Mouse (Mus musculus): ENCODE measurements around the gene Gls. TPM values are rescaled to one million over a fixed set of nuclear protein-coding genes. Genes with fewer than 3 reads are reported as not detected.

Gls gene
- polyA plus RNA-seq, 2 experiments: 44.9 to 126 TPM

DNA sequence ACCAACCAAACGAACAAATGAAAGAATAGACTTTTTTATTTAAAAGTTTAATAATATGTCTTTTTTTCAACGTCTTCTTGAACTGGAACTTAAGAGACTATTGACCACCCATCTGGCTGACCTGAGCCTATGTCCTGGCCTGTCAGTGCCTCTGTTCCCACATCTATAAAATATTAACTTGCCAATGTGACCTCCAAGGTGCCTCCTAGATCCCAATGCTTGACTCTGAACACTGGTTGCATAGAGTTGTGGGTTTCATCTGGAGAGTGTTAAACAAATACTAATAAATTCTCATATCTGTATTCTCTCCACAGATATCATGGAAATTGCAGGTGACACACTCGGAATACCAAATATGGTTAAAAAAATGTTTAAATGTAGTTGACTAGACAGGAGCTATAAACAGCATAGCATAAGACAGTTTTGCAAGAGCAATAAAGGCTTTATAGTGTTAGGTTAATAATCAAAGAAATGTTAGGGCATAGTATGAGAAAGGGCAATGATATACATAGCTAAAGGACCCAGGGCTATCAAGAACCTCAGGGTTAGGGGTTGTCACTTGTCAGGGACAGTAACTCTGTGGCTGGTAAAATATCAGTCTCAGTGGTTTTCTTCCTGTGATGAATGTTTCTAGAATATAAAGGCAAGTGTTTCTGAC, 16.0 kb upstream of the Gls start:
- WGBS: 79% methylated on average over 3 of the region's 3 CpGs
- ATAC-seq (ENCODE audit: low FRiP score, low read depth) (no peak), DNase-seq (ENCODE audit: low spot score) (no peak)
- no peak overlapping the region for H3K4me2 ChIP-seq (replicated peaks; ENCODE audit: low read depth, low read length, severe bottlenecking)
- no peaks in the 10 kb centered on the region for H3K36me3 ChIP-seq (ENCODE audit: control insufficient read depth, insufficient read depth, low read length)
- H3K27me3 ChIP-seq (ENCODE audit: control insufficient read depth, insufficient read depth, low read length): no peaks in the 10 kb centered on the region
- H3K9ac ChIP-seq (ENCODE audit: low read depth, low read length, severe bottlenecking): no peak overlapping the region
- no peak for TF ChIP-seq POLR2A (IDR thresholded peaks at IDR 0.05; ENCODE audit: borderline replicate concordance, extremely low read depth, insufficient read depth, insufficient read length)
- no peaks in the 10 kb centered on the region for H3K9me3 ChIP-seq (ENCODE audit: control insufficient read depth, low read length)
- no peak overlapping the region for H3K4me3 ChIP-seq (replicated peaks; ENCODE audit: low read length)
- no peak overlapping the region for H3K27ac ChIP-seq (replicated peaks; ENCODE audit: low read depth, low read length)
- H3K4me1 ChIP-seq (ENCODE audit: control insufficient read depth, insufficient read depth, low read length): peaks cover 6% of the 10 kb centered on the region; the same call in 1 of the 2 replicates

DNA sequence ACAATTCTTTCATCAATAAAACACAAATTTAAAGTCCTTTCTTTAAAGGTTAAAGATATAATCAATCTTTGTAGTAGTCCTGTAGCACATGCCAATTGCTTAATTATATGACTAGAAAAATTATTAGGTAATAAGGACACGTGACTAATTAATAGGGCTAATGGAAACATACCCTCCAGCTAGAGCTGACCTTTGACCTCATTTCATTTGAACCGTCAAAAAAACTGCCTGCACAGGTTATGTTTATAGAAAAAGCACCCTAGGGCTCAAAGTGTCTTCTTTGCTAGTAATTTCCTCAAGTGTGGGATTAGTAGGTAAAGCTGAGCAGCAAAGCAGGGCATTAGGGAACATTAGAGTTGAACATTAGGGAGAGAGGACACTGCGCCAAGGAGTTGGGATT, 9.2 kb upstream of the Gls start:
- no peak for TF ChIP-seq POLR2A (IDR thresholded peaks at IDR 0.05; ENCODE audit: borderline replicate concordance, extremely low read depth, insufficient read depth, insufficient read length)
- no peak for ATAC-seq (ENCODE audit: low FRiP score, low read depth)
- no peak overlapping the region for H3K27ac ChIP-seq (replicated peaks; ENCODE audit: low read depth, low read length)
- no peaks in the 10 kb centered on the region for H3K27me3 ChIP-seq (ENCODE audit: control insufficient read depth, insufficient read depth, low read length)
- H3K4me3 ChIP-seq (replicated peaks; ENCODE audit: low read length): no peak overlapping the region
- no peaks in the 10 kb centered on the region for H3K36me3 ChIP-seq (ENCODE audit: control insufficient read depth, insufficient read depth, low read length)
- H3K9ac ChIP-seq (ENCODE audit: low read depth, low read length, severe bottlenecking): no peak overlapping the region
- H3K4me1 ChIP-seq (ENCODE audit: control insufficient read depth, insufficient read depth, low read length): no peaks in the 10 kb centered on the region
- H3K9me3 ChIP-seq (ENCODE audit: control insufficient read depth, low read length): no peaks in the 10 kb centered on the region
- DNase-seq (ENCODE audit: low spot score): no peak
- WGBS: 25% methylated on average over 3 of the region's 3 CpGs
- no peak overlapping the region for H3K4me2 ChIP-seq (replicated peaks; ENCODE audit: low read depth, low read length, severe bottlenecking)

DNA sequence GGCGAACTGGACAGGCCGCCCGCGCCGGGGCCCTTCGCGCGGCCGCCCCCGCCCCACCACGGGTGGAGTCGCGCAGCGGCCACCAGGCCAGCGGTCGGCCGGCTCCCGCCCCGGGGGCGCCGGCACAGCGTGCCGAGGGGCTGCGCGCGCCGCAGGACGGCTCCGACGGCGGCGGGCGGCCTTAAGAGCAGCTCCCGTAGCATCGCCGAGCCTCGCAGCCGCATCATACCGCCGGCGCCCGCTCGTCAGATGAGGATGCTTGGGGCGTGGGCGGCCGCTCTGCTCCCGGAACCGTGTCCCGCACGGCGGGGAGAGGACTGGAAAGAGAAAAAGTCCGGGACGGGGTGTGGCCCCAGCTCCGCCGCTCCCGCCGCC, 279 bp downstream of the Gls start:
- peak overlapping the region; percentile 91 for H3K27ac ChIP-seq (replicated peaks; ENCODE audit: low read depth, low read length)
- peak; percentile 75 for ATAC-seq (ENCODE audit: low FRiP score, low read depth)
- peaks cover 11% of the 10 kb centered on the region for H3K4me1 ChIP-seq (ENCODE audit: control insufficient read depth, insufficient read depth, low read length)
- under 1% methylated on average over 36 of the region's 57 CpGs for WGBS
- no peak for TF ChIP-seq POLR2A (IDR thresholded peaks at IDR 0.05; ENCODE audit: borderline replicate concordance, extremely low read depth, insufficient read depth, insufficient read length)
- peak overlapping the region; percentile 89 for H3K9ac ChIP-seq (ENCODE audit: low read depth, low read length, severe bottlenecking)
- H3K4me2 ChIP-seq (replicated peaks; ENCODE audit: low read depth, low read length, severe bottlenecking): peak overlapping the region; percentile 81
- H3K9me3 ChIP-seq (ENCODE audit: control insufficient read depth, low read length): no peaks in the 10 kb centered on the region
- no peaks in the 10 kb centered on the region for H3K36me3 ChIP-seq (ENCODE audit: control insufficient read depth, insufficient read depth, low read length)
- H3K4me3 ChIP-seq (replicated peaks; ENCODE audit: low read length): peak overlapping the region; percentile 91
- no peak for DNase-seq (ENCODE audit: low spot score)
- H3K27me3 ChIP-seq (ENCODE audit: control insufficient read depth, insufficient read depth, low read length): no peaks in the 10 kb centered on the region

DNA sequence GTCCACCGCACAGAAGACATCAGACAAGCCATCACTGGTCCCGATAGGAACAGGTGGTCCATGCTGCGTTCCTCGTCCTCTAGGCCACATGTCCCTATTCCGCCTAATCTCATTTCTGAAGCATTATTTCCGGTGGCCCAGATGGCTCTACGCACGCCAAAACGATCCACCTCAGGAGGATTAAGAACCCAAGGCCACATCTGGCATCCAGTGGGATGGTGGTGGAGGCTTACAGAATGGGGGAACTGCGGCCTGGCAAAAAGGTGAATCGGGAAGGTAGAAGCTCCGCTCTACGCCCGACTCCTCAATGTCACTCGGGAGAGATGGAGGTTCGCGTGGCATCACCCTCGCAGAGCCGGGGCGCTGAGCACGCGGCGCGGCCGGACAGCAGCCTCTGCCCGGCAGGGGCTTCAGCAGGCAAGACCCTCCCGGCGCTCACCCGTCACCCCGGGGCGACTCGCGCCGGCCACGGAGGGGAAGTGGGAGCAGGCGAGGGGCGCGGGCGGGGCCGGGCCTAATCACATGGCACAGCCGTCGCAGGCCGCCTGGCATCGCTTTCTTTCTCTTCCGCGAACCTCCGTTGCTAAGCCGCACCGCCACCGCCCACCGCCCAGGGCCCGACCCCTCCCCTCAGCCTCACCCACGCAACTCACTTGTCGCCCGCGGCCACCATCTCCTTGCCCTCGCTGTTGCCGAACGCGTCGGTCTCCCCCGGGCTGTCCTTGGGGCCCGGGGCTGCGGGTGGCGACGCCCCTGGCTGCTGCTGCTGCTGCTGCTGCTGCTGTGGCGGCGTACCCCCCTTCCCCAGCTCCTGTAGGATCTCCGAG, 880 bp downstream of the Gls start:
- H3K9me3 ChIP-seq (ENCODE audit: control insufficient read depth, low read length): no peaks in the 10 kb centered on the region
- DNase-seq (ENCODE audit: low spot score) (peak; percentile 34), ATAC-seq (ENCODE audit: low FRiP score, low read depth) (peak; percentile 6)
- H3K36me3 ChIP-seq (ENCODE audit: control insufficient read depth, insufficient read depth, low read length): no peaks in the 10 kb centered on the region
- H3K4me2 ChIP-seq (replicated peaks; ENCODE audit: low read depth, low read length, severe bottlenecking): peak overlapping the region; percentile 81
- peaks cover 11% of the 10 kb centered on the region for H3K4me1 ChIP-seq (ENCODE audit: control insufficient read depth, insufficient read depth, low read length)
- H3K27ac ChIP-seq (replicated peaks; ENCODE audit: low read depth, low read length): peak overlapping the region; percentile 91
- peak overlapping the region; percentile 91 for H3K4me3 ChIP-seq (replicated peaks; ENCODE audit: low read length)
- peak overlapping the region; percentile 89 for H3K9ac ChIP-seq (ENCODE audit: low read depth, low read length, severe bottlenecking)
- no peaks in the 10 kb centered on the region for H3K27me3 ChIP-seq (ENCODE audit: control insufficient read depth, insufficient read depth, low read length)
- no peak for TF ChIP-seq POLR2A (IDR thresholded peaks at IDR 0.05; ENCODE audit: borderline replicate concordance, extremely low read depth, insufficient read depth, insufficient read length)
- 4% methylated on average over 46 of the region's 69 CpGs for WGBS

DNA sequence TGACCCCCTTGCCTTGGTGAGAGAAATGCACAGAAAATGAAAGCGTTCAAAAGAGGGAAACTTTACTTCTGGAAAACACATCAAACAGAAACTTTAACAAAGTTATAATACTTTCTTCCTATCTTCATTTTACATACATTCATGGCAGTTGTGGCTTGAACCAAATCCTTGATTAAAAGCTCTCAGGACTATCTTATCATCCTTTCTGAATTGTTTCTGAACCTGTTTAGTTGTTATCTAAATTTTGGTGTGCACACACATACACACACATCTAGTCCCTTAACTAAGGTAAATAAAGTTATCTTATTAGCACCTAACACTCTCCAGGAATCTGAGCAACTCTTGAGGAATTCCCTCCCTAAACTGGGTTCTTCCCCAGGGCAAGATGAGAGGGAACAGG, 2.6 kb downstream of the Gls start:
- peaks cover 17% of the 10 kb centered on the region for H3K4me1 ChIP-seq (ENCODE audit: control insufficient read depth, insufficient read depth, low read length)
- DNase-seq (ENCODE audit: low spot score) (no peak), ATAC-seq (ENCODE audit: low FRiP score, low read depth) (no peak)
- H3K9ac ChIP-seq (ENCODE audit: low read depth, low read length, severe bottlenecking): no peak overlapping the region
- no peak overlapping the region for H3K27ac ChIP-seq (replicated peaks; ENCODE audit: low read depth, low read length)
- H3K27me3 ChIP-seq (ENCODE audit: control insufficient read depth, insufficient read depth, low read length): no peaks in the 10 kb centered on the region
- WGBS: 63% methylated on average over 1 of the region's 1 CpGs
- peak overlapping the region; percentile 5; the same call in 1 of the 2 replicates for H3K4me2 ChIP-seq (replicated peaks; ENCODE audit: low read depth, low read length, severe bottlenecking)
- no peaks in the 10 kb centered on the region for H3K36me3 ChIP-seq (ENCODE audit: control insufficient read depth, insufficient read depth, low read length)
- no peak for TF ChIP-seq POLR2A (IDR thresholded peaks at IDR 0.05; ENCODE audit: borderline replicate concordance, extremely low read depth, insufficient read depth, insufficient read length)
- H3K4me3 ChIP-seq (replicated peaks; ENCODE audit: low read length): no peak overlapping the region
- no peaks in the 10 kb centered on the region for H3K9me3 ChIP-seq (ENCODE audit: control insufficient read depth, low read length)
